Mouse (Mus musculus): ENCODE data around the gene Tlr4.

- no peak for TF ChIP-seq CTCF (IDR thresholded peaks at IDR 0.05; ENCODE audit: extremely low read depth, insufficient read depth, low read length)
- TF ChIP-seq POLR2A (IDR thresholded peaks at IDR 0.05; ENCODE audit: extremely low read depth, insufficient read depth, low read length), result no peak
Observed at GRCm38 (mm10) chr4:66900126-66900525, 72.7 kb downstream of the Tlr4 start.
